Mouse (Mus musculus) brain, embryonic 18.5 days (tissue): ENCODE data around the gene Flg2.

Experiments used
- DNase-seq: peaks from one replicate; pipeline ENCODE4 v3.0.0-alpha.2; 2012; ENCODE audit warnings: low read depth, low spot score

Gene Flg2

GRCm38 (mm10) chr3:93196978-93197377 lies at the start of gene Flg2:
Gene Flg2, plus strand, starts transcription at chr3:93197278.
- DNase-seq, result no peak

- DNase-seq, result no peak
These were observed 34.6 kb upstream of the Flg2 start for GRCm38 (mm10) chr3:93162502-93162901.

GRCm38 (mm10) chr3:93162996-93163592 lies 34.0 kb upstream of the Flg2 start:
- DNase-seq, result no peak

GRCm38 (mm10) chr3:93180856-93181255 lies 16.2 kb upstream of the Flg2 start:
- no peak for DNase-seq

GRCm38 (mm10) chr3:93201955-93202354 lies 4.9 kb downstream of the Flg2 start:
- no peak for DNase-seq

- no peak for DNase-seq
These were observed 5.4 kb downstream of the Flg2 start for GRCm38 (mm10) chr3:93202499-93202898.
